Mouse (Mus musculus) embryonic facial prominence, embryonic 10.5 days (tissue): Measurements from ENCODE around the gene Actr10. TPM values are rescaled to one million over a fixed set of nuclear protein-coding genes. Genes with fewer than 3 reads are reported as not detected.

Experiments
- DNase-seq: peaks from one replicate; pipeline ENCODE4 v3.0.0-alpha.2; 2017; ENCODE audit warnings: low spot score
- H3K27ac ChIP-seq: fragments of 300-500 bp; sonication (generic); replicated peaks from 2 replicates; pipeline ENCODE4 v1.5.1; 2016; ENCODE audit warnings: mild to moderate bottlenecking
- H3K27me3 ChIP-seq: fragments of 300-500 bp; sonication (generic); replicated peaks from 2 replicates; pipeline ENCODE4 v1.6.1; 2016; ENCODE audit warnings: low read depth, mild to moderate bottlenecking; ENCODE audit not compliant: poor library complexity, severe bottlenecking
- H3K36me3 ChIP-seq: fragments of 300-500 bp; sonication (generic); replicated peaks from 2 replicates; pipeline ENCODE4 v1.6.1; 2016; ENCODE audit warnings: mild to moderate bottlenecking, moderate library complexity
- H3K4me1 ChIP-seq: fragments of 300-500 bp; sonication (generic); 2 replicates; pipeline ENCODE4 v1.6.1; 2016
- H3K4me3 ChIP-seq: fragments of 300-500 bp; sonication (generic); 2 replicates; pipeline ENCODE4 v1.5.1; 2016; ENCODE audit warnings: mild to moderate bottlenecking, moderate library complexity
- H3K9me3 ChIP-seq: fragments of 300-500 bp; sonication (generic); 2 replicates; pipeline ENCODE4 v1.6.1; 2016; ENCODE audit warnings: mild to moderate bottlenecking
- WGBS: fragments of 180-500 bp; shearing (Covaris S2); methylation state at CpG from one replicate; pipeline ENCODE4 v1.1.7; 2016; 5-methylcytosine and 5-hydroxymethylcytosine counted together
- polyA plus RNA-seq: library from polyadenylated mRNA; unstranded; fragments of >200 nt; fragmentation: Nextera tagmentation; extraction: Ambion mirVana; gene quantifications from 2 replicates; pipeline ENCODE4 v1.2.1, GENCODE M21; 2016

Gene Actr10
- polyA plus RNA-seq, 1 experiment from 2014 or later = 229 TPM

GRCm38 (mm10) chr12:70911676-70912379 is 25.8 kb upstream of the Actr10 start:
- H3K9me3 ChIP-seq = no peaks in the 10 kb centered on the region
- no peak for DNase-seq
- peaks cover 21% of the 10 kb centered on the region for H3K4me1 ChIP-seq
- H3K36me3 ChIP-seq = no peaks in the 10 kb centered on the region
- H3K27me3 ChIP-seq = no peaks in the 10 kb centered on the region
- no peak overlapping the region for H3K4me3 ChIP-seq
- no peak overlapping the region for H3K27ac ChIP-seq
- 74% methylated on average over 17 of the region's 17 CpGs for WGBS

DNA sequence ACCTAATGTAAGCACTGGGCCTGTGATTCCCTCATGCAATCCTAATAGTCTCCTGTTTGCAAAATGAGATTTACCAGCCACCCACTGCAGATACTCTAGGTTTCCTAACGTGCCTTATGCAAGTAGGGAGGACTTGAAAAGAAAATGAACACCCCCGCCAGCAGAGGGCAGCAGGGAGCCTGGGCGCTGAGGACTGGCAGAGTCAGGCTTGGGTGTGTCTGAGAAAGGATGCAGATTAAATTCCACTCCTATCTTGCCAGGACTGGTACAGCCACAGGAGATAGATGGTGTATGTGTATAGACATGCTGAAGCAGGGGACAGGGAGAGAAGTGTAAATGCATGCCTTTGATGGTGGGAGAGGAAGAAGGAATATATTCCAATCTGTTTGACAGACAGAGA is 24.2 kb upstream of the Actr10 start:
- DNase-seq = peak; percentile 64
- WGBS = 48% methylated on average over 3 of the region's 3 CpGs

GRCm38 (mm10) chr12:70914387-70914786 is 23.3 kb upstream of the Actr10 start:
- H3K4me1 ChIP-seq = peaks cover 12% of the 10 kb centered on the region

More for the DNA sequence above, 24.2 kb upstream of the Actr10 start:
- no peaks in the 10 kb centered on the region for H3K36me3 ChIP-seq
- no peaks in the 10 kb centered on the region for H3K9me3 ChIP-seq
- H3K4me1 ChIP-seq = peaks cover 13% of the 10 kb centered on the region
- H3K27ac ChIP-seq = no peak overlapping the region
- no peak overlapping the region for H3K4me3 ChIP-seq
- H3K27me3 ChIP-seq = no peaks in the 10 kb centered on the region

GRCm38 (mm10) chr12:70929781-70930180 is 7.9 kb upstream of the Actr10 start:
- peaks cover 6% of the 10 kb centered on the region; the same call in 1 of the 2 replicates for H3K9me3 ChIP-seq
- no peak overlapping the region for H3K4me3 ChIP-seq
- H3K36me3 ChIP-seq = no peaks in the 10 kb centered on the region
- no peaks in the 10 kb centered on the region for H3K27me3 ChIP-seq
- no peak overlapping the region for H3K27ac ChIP-seq
- WGBS = 88% methylated on average over 4 of the region's 4 CpGs
- H3K4me1 ChIP-seq = no peaks in the 10 kb centered on the region
- no peak for DNase-seq

More at GRCm38 (mm10) chr12:70914387-70914786, 23.3 kb upstream of the Actr10 start:
- 63% methylated on average over 11 of the region's 11 CpGs for WGBS
- no peaks in the 10 kb centered on the region for H3K36me3 ChIP-seq
- no peaks in the 10 kb centered on the region for H3K27me3 ChIP-seq
- H3K9me3 ChIP-seq = no peaks in the 10 kb centered on the region
- peak; percentile 43 for DNase-seq
- no peak overlapping the region for H3K4me3 ChIP-seq
- H3K27ac ChIP-seq = no peak overlapping the region

GRCm38 (mm10) chr12:70937150-70937549 is 507 bp upstream of the Actr10 start:
- no peaks in the 10 kb centered on the region for H3K9me3 ChIP-seq
- no peaks in the 10 kb centered on the region for H3K27me3 ChIP-seq
- H3K27ac ChIP-seq = peak overlapping the region; percentile 91
- peak overlapping the region; percentile 83 for H3K4me3 ChIP-seq
- peaks cover 10% of the 10 kb centered on the region for H3K4me1 ChIP-seq
- DNase-seq = no peak
- peaks cover 20% of the 10 kb centered on the region for H3K36me3 ChIP-seq
- WGBS = 24% methylated on average over 12 of the region's 12 CpGs

GRCm38 (mm10) chr12:70940806-70941205 is 3.1 kb downstream of the Actr10 start:
- Histone ChIP-seq H3K36me3 (peaks cover 56% of the 10 kb centered on the region), H3K4me3 (no peak overlapping the region), H3K27ac (no peak overlapping the region), H3K27me3 (no peaks in the 10 kb centered on the region), H3K9me3 (no peaks in the 10 kb centered on the region), H3K4me1 (peaks cover 10% of the 10 kb centered on the region)
- no peak for DNase-seq
- WGBS = 96% methylated on average over 7 of the region's 7 CpGs

DNA sequence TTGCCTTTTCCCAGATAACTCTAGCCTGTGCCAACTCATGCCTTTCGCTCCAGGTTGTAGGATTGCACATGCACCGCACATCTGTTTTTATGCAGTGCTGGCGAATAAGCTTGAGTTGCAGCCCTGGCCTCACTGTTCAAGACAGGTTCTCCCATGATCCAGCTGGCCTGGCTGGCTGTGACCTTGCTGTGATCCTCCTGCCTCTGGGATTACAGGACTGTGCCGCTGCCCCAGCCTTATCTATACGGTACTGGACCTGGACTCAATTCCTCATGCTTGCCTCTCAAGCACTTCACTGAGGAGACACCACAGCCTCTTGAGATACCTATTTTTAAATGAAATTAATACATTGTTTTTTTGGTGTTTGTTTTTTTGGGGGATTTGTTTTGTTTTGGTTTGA is 6.5 kb downstream of the Actr10 start:
- DNase-seq = no peak
- no peak overlapping the region for H3K27ac ChIP-seq
- no peaks in the 10 kb centered on the region for H3K9me3 ChIP-seq
- no peaks in the 10 kb centered on the region for H3K27me3 ChIP-seq
- no peak overlapping the region for H3K4me3 ChIP-seq
- peaks cover 88% of the 10 kb centered on the region for H3K36me3 ChIP-seq
- WGBS = 93% methylated on average over 5 of the region's 5 CpGs
- H3K4me1 ChIP-seq = no peaks in the 10 kb centered on the region

- WGBS = 93% methylated on average over 10 of the region's 10 CpGs
- Histone ChIP-seq H3K27ac (no peak overlapping the region), H3K4me3 (no peak overlapping the region), H3K36me3 (peaks cover 95% of the 10 kb centered on the region), H3K4me1 (no peaks in the 10 kb centered on the region), H3K27me3 (no peaks in the 10 kb centered on the region), H3K9me3 (no peaks in the 10 kb centered on the region)
- no peak for DNase-seq
Observed at GRCm38 (mm10) chr12:70946585-70947256, 9.1 kb downstream of the Actr10 start.

DNA sequence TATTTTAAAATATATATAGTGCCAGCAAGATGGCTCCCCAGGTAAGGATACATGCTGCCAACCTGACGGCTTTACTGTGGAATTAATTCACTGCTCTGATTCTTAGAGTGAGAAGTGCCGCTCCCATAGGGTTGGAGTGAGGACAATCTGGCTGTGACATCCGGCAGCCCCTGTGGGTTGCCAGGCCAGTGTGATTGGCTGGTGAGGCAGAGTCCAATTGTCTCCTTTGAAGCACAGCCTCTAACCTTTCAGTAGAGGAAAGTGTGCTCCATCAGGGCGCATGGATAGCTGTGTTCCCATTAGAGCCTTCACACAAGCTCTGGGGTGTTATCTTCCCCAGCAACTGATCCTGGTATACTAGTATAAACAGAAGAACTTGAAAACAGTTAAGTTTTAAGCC is 21.0 kb downstream of the Actr10 start:
- Histone ChIP-seq H3K36me3 (peaks cover 97% of the 10 kb centered on the region), H3K9me3 (no peaks in the 10 kb centered on the region), H3K27ac (no peak overlapping the region), H3K4me3 (no peak overlapping the region), H3K4me1 (no peaks in the 10 kb centered on the region), H3K27me3 (no peaks in the 10 kb centered on the region)
- DNase-seq = no peak
- WGBS = 91% methylated on average over 4 of the region's 4 CpGs

- no peak for DNase-seq
- H3K36me3 ChIP-seq = peaks cover 21% of the 10 kb centered on the region
- H3K4me3 ChIP-seq = peak overlapping the region; percentile 78
- no peaks in the 10 kb centered on the region for H3K27me3 ChIP-seq
- no peaks in the 10 kb centered on the region for H3K9me3 ChIP-seq
- WGBS = 55% methylated on average over 8 of the region's 8 CpGs
- peak overlapping the region; percentile 89; the same call in 1 of the 2 replicates for H3K27ac ChIP-seq
- peaks cover 11% of the 10 kb centered on the region for H3K4me1 ChIP-seq
Observed at GRCm38 (mm10) chr12:70967581-70967980, 29.9 kb downstream of the Actr10 start.

DNA sequence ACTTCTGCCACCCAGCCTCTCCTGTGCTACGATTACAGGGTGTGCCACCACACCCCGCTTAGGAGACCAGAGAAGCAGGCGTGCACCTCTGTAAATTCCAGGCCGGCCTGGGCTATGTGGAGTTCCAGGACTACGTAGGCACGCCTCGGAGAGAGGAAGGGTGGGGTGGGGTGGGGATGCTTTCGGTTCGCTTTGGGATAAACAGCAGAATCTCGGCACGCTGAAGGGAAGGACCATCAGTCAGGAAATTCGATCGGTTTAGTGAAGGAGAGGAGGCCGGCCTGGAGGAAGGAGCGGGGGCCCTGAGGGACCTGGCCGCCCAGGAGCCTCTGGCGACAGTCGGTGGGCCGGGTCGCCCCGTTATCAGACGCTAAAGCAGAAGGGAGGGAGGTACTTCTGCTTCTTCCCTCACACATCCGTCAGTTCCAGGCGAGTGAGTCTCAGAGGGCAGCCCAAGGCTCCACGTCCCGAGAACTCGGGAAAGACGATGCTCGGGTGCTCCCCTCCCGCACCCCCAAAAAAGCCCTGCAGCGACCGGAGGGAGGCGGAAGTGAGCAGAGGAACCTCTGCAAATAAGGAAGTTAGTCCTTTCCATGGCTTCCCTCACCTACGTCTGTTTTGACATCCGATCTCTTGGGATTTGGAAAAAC is 30.6 kb downstream of the Actr10 start:
- H3K36me3 ChIP-seq = peaks cover 15% of the 10 kb centered on the region
- DNase-seq = peak; percentile 86
- peak overlapping the region; percentile 78 for H3K4me3 ChIP-seq
- no peaks in the 10 kb centered on the region for H3K9me3 ChIP-seq
- H3K27me3 ChIP-seq = no peaks in the 10 kb centered on the region
- H3K27ac ChIP-seq = peak overlapping the region; percentile 89
- H3K4me1 ChIP-seq = peaks cover 11% of the 10 kb centered on the region
- under 1% methylated on average over 35 of the region's 35 CpGs for WGBS

GRCm38 (mm10) chr12:70968791-70969307 is 31.2 kb downstream of the Actr10 start:
- H3K4me3 ChIP-seq = peak overlapping the region; percentile 78
- DNase-seq = peak; percentile 87
- WGBS = under 1% methylated on average over 15 of the region's 15 CpGs
- peaks cover 9% of the 10 kb centered on the region for H3K36me3 ChIP-seq
- peak overlapping the region; percentile 89 for H3K27ac ChIP-seq
- no peaks in the 10 kb centered on the region for H3K27me3 ChIP-seq
- no peaks in the 10 kb centered on the region for H3K9me3 ChIP-seq
- H3K4me1 ChIP-seq = peaks cover 11% of the 10 kb centered on the region
